Mouse (Mus musculus): ENCODE data around the gene Ankrd34a. TPM values are rescaled to one million over a fixed set of nuclear protein-coding genes. Genes with fewer than 3 reads are reported as not detected.
A peak's percentile ranks its signal among the peaks of the same experiment; 100 is the strongest.

The Ankrd34a gene
- polyA plus RNA-seq, 1 experiment, result 0.23 TPM

- Histone ChIP-seq H3K4me3 (ENCODE audit: insufficient read depth, low read depth, low read length) (no peak overlapping the region), H3K36me3 (ENCODE audit: control insufficient read depth, insufficient read depth, low read length) (no peaks in the 10 kb centered on the region), H3K27me3 (replicated peaks; ENCODE audit: control insufficient read depth, insufficient read depth, low read length) (no peaks in the 10 kb centered on the region), H3K27ac (ENCODE audit: insufficient read depth, low read depth, low read length) (peak overlapping the region; percentile 57; the same call in 1 of the 2 replicates), H3K4me1 (ENCODE audit: control insufficient read depth, insufficient read depth, low read length) (peaks cover 45% of the 10 kb centered on the region)
- no peak for DNase-seq
- TF ChIP-seq CTCF (conservative IDR thresholded peaks at IDR 0.05; ENCODE audit: insufficient read depth, insufficient read length, low read depth, low read length) (no peak), POLR2A (IDR thresholded peaks at IDR 0.05; ENCODE audit: low read depth, low read length) (no peak)
- WGBS, result 87% methylated on average over 11 of the region's 11 CpGs
Measured at GRCm38 (mm10) chr3:96569966-96570605, 26.4 kb upstream of the Ankrd34a start.

GRCm38 (mm10) chr3:96570643-96571042 is 25.8 kb upstream of the Ankrd34a start:
- peaks cover 51% of the 10 kb centered on the region for H3K4me1 ChIP-seq (ENCODE audit: control insufficient read depth, insufficient read depth, low read length)
- H3K4me3 ChIP-seq (ENCODE audit: insufficient read depth, low read depth, low read length), result no peak overlapping the region
- WGBS, result 52% methylated on average over 7 of the region's 7 CpGs
- no peak for TF ChIP-seq CTCF (conservative IDR thresholded peaks at IDR 0.05; ENCODE audit: insufficient read depth, insufficient read length, low read depth, low read length)
- no peaks in the 10 kb centered on the region for H3K27me3 ChIP-seq (replicated peaks; ENCODE audit: control insufficient read depth, insufficient read depth, low read length)
- no peak for DNase-seq
- no peaks in the 10 kb centered on the region for H3K36me3 ChIP-seq (ENCODE audit: control insufficient read depth, insufficient read depth, low read length)
- H3K27ac ChIP-seq (ENCODE audit: insufficient read depth, low read depth, low read length), result peak overlapping the region; percentile 57

GRCm38 (mm10) chr3:96571336-96571735 is 25.1 kb upstream of the Ankrd34a start:
- H3K27me3 ChIP-seq (replicated peaks; ENCODE audit: control insufficient read depth, insufficient read depth, low read length), result no peaks in the 10 kb centered on the region
- 55% methylated on average over 2 of the region's 2 CpGs for WGBS
- peak overlapping the region; percentile 93 for H3K27ac ChIP-seq (ENCODE audit: insufficient read depth, low read depth, low read length)
- DNase-seq, result peak; percentile 6
- no peak overlapping the region for H3K4me3 ChIP-seq (ENCODE audit: insufficient read depth, low read depth, low read length)
- TF ChIP-seq CTCF (conservative IDR thresholded peaks at IDR 0.05; ENCODE audit: insufficient read depth, insufficient read length, low read depth, low read length), result no peak
- no peak for TF ChIP-seq POLR2A (IDR thresholded peaks at IDR 0.05; ENCODE audit: low read depth, low read length)
- peaks cover 56% of the 10 kb centered on the region for H3K4me1 ChIP-seq (ENCODE audit: control insufficient read depth, insufficient read depth, low read length)
- no peaks in the 10 kb centered on the region for H3K36me3 ChIP-seq (ENCODE audit: control insufficient read depth, insufficient read depth, low read length)

- no peak overlapping the region for H3K4me3 ChIP-seq (ENCODE audit: insufficient read depth, low read depth, low read length)
- no peaks in the 10 kb centered on the region for H3K36me3 ChIP-seq (ENCODE audit: control insufficient read depth, insufficient read depth, low read length)
- TF ChIP-seq POLR2A (IDR thresholded peaks at IDR 0.05; ENCODE audit: low read depth, low read length) (no peak), CTCF (conservative IDR thresholded peaks at IDR 0.05; ENCODE audit: insufficient read depth, insufficient read length, low read depth, low read length) (no peak)
- H3K27me3 ChIP-seq (replicated peaks; ENCODE audit: control insufficient read depth, insufficient read depth, low read length), result no peaks in the 10 kb centered on the region
- peak overlapping the region; percentile 93 for H3K27ac ChIP-seq (ENCODE audit: insufficient read depth, low read depth, low read length)
- DNase-seq, result peak; percentile 80
- 51% methylated on average over 16 of the region's 16 CpGs for WGBS
- peaks cover 56% of the 10 kb centered on the region for H3K4me1 ChIP-seq (ENCODE audit: control insufficient read depth, insufficient read depth, low read length)
Measured at GRCm38 (mm10) chr3:96571896-96572698, 24.3 kb upstream of the Ankrd34a start.

GRCm38 (mm10) chr3:96573611-96574511 is 22.6 kb upstream of the Ankrd34a start:
- Histone ChIP-seq H3K4me1 (ENCODE audit: control insufficient read depth, insufficient read depth, low read length) (peaks cover 61% of the 10 kb centered on the region), H3K27ac (ENCODE audit: insufficient read depth, low read depth, low read length) (peak overlapping the region; percentile 96), H3K27me3 (replicated peaks; ENCODE audit: control insufficient read depth, insufficient read depth, low read length) (no peaks in the 10 kb centered on the region), H3K4me3 (ENCODE audit: insufficient read depth, low read depth, low read length) (no peak overlapping the region), H3K36me3 (ENCODE audit: control insufficient read depth, insufficient read depth, low read length) (no peaks in the 10 kb centered on the region)
- 47% methylated on average over 19 of the region's 19 CpGs for WGBS
- no peak for TF ChIP-seq POLR2A (IDR thresholded peaks at IDR 0.05; ENCODE audit: low read depth, low read length)
- no peak for TF ChIP-seq CTCF (conservative IDR thresholded peaks at IDR 0.05; ENCODE audit: insufficient read depth, insufficient read length, low read depth, low read length)
- DNase-seq, result peak; percentile 78

- Histone ChIP-seq H3K27ac (ENCODE audit: insufficient read depth, low read depth, low read length) (peak overlapping the region; percentile 100), H3K4me1 (ENCODE audit: control insufficient read depth, insufficient read depth, low read length) (peaks cover 61% of the 10 kb centered on the region), H3K36me3 (ENCODE audit: control insufficient read depth, insufficient read depth, low read length) (no peaks in the 10 kb centered on the region), H3K27me3 (replicated peaks; ENCODE audit: control insufficient read depth, insufficient read depth, low read length) (no peaks in the 10 kb centered on the region), H3K4me3 (ENCODE audit: insufficient read depth, low read depth, low read length) (no peak overlapping the region)
- DNase-seq, result peak; percentile 95
- 45% methylated on average over 8 of the region's 8 CpGs for WGBS
- no peak for TF ChIP-seq POLR2A (IDR thresholded peaks at IDR 0.05; ENCODE audit: low read depth, low read length)
- TF ChIP-seq CTCF (conservative IDR thresholded peaks at IDR 0.05; ENCODE audit: insufficient read depth, insufficient read length, low read depth, low read length), result no peak
Measured at GRCm38 (mm10) chr3:96575272-96575984, 21.0 kb upstream of the Ankrd34a start.
